Mouse (Mus musculus) midbrain, embryonic 13.5 days (tissue): ENCODE measurements at regions not wholly inside any gene's neighbourhood (a gene's known extent, or its start where the extent isn't known, plus 50 kb on each side); places are given as distances from the start of the nearest gene placed in this dataset.
A peak's percentile ranks its signal among the peaks of the same experiment; 100 is the strongest.

Source experiments
- ATAC-seq: fragments of 200-750 bp; cut with Nextera tagmentation; 2 replicates; pipeline ENCODE4 v1.8.0; 2017; ENCODE audit warnings: mild to moderate bottlenecking, moderate TSS enrichment, moderate library complexity
- H3K27ac ChIP-seq: fragments of 300-500 bp; sonication (generic); 2 replicates; pipeline ENCODE4 v1.5.1; 2015; ENCODE audit warnings: inconsistent platforms, mild to moderate bottlenecking, moderate library complexity
- H3K27me3 ChIP-seq: fragments of 300-500 bp; sonication (generic); 2 replicates; pipeline ENCODE4 v1.6.1; 2015; ENCODE audit warnings: mild to moderate bottlenecking, inconsistent platforms
- H3K36me3 ChIP-seq: fragments of 300-500 bp; sonication (generic); 2 replicates; pipeline ENCODE4 v1.6.1; 2015; ENCODE audit warnings: mild to moderate bottlenecking, inconsistent platforms
- H3K4me1 ChIP-seq: fragments of 300-500 bp; sonication (generic); replicated peaks from 2 replicates; pipeline ENCODE4 v1.6.1; 2015; ENCODE audit warnings: inconsistent platforms
- H3K4me2 ChIP-seq: fragments of 300-500 bp; sonication (generic); replicated peaks from 2 replicates; pipeline ENCODE4 v1.6.1; 2015; ENCODE audit warnings: moderate library complexity, mild to moderate bottlenecking, inconsistent platforms
- H3K4me3 ChIP-seq: fragments of 300-500 bp; sonication (generic); replicated peaks from 2 replicates; pipeline ENCODE4 v1.5.1; 2015; ENCODE audit warnings: mild to moderate bottlenecking, inconsistent platforms
- H3K9ac ChIP-seq: fragments of 300-500 bp; sonication (generic); replicated peaks from 2 replicates; pipeline ENCODE4 v1.6.1; 2015; ENCODE audit warnings: mild to moderate bottlenecking, inconsistent platforms
- H3K9me3 ChIP-seq: fragments of 300-500 bp; sonication (generic); 2 replicates; pipeline ENCODE4 v1.6.1; 2016; ENCODE audit warnings: mild to moderate bottlenecking, inconsistent platforms
- WGBS: fragments of 180-500 bp; shearing (Covaris S2); methylation state at CpG from one replicate; pipeline ENCODE4 v1.1.7; 2015; 5-methylcytosine and 5-hydroxymethylcytosine counted together

- H3K9ac ChIP-seq, result no peak overlapping the region
- no peaks in the 10 kb centered on the region for H3K36me3 ChIP-seq
- no peak overlapping the region for H3K27ac ChIP-seq
- H3K27me3 ChIP-seq, result no peaks in the 10 kb centered on the region
- no peak overlapping the region for H3K4me2 ChIP-seq
- no peak overlapping the region for H3K4me3 ChIP-seq
- no peaks in the 10 kb centered on the region for H3K4me1 ChIP-seq
- no peaks in the 10 kb centered on the region for H3K9me3 ChIP-seq
- WGBS, result 70% methylated on average over 3 of the region's 3 CpGs
- no peak for ATAC-seq
Measured at GRCm38 (mm10) chr6:50008869-50009268, 101.2 kb upstream of the Mpp6 start.

DNA sequence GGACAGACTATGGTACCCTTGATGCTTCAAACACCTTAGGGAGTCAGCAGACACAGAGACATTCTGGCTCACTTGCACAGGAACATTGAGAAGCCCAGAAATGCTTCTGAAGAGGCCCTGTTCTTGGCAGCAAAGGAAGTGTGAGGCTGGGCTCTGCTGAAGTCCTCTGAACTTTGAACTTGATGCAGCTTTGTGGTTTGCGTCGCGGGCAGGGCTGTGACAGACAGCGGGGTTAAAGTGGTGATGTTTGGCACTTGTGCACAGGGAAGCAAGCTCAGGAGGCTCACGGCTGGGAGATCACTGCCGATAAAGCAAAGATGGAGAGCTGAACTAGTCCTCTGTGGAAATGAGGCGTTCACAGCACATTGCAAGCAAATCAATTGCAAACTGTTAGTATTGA, 100.7 kb upstream of the Mpp6 start:
- no peak for ATAC-seq

DNA sequence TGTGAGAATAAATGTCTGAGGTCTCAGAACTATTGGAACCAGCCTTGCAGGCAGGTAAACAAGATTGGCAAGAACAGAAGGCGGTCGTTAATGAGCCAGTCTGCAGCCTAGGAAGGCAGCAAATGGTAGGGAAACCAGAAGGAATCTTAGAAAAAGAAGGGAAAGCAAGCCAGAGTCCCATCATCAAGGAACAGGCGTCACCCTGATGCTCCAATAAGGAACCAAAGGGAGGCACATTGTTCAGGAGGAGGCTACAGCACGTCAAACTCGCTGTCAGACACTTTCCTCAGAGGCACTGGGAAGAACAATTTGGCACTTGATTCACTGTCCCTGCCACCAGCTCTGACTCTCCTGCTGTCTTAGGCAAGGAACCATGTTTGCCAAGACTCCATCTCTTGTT, 100.2 kb upstream of the Mpp6 start:
- H3K9me3 ChIP-seq, result no peaks in the 10 kb centered on the region
- 73% methylated on average over 5 of the region's 5 CpGs for WGBS
- no peak overlapping the region for H3K4me2 ChIP-seq
- ATAC-seq, result no peak
- no peaks in the 10 kb centered on the region for H3K27me3 ChIP-seq
- H3K36me3 ChIP-seq, result no peaks in the 10 kb centered on the region
- H3K9ac ChIP-seq, result no peak overlapping the region
- no peak overlapping the region for H3K27ac ChIP-seq
- H3K4me1 ChIP-seq, result no peaks in the 10 kb centered on the region
- H3K4me3 ChIP-seq, result no peak overlapping the region

More for the DNA sequence above, 100.7 kb upstream of the Mpp6 start:
- Histone ChIP-seq H3K4me2 (no peak overlapping the region), H3K9ac (no peak overlapping the region), H3K36me3 (no peaks in the 10 kb centered on the region), H3K4me1 (no peaks in the 10 kb centered on the region), H3K4me3 (no peak overlapping the region), H3K27me3 (no peaks in the 10 kb centered on the region), H3K9me3 (no peaks in the 10 kb centered on the region), H3K27ac (no peak overlapping the region)
- 84% methylated on average over 7 of the region's 7 CpGs for WGBS

DNA sequence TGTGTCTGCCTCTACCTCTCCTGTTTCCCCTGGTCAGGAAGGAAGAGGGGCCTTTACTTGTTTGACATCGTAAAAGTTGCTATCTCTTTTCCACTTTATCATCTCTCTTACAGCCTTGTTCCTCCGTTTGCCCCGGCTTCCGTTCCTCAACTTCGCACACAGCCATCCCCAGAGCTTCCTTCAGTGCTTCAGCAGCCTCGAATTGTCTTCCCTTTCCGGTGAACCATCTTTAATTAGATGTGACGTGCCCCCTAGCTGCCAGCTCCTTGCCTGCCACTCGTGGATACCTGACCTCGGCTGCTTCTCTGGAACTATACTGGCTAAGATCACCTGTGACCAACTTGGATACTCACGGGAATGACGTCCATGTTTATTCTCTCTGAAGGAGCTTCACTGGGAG, 99.0 kb upstream of the Mpp6 start:
- H3K9me3 ChIP-seq, result no peaks in the 10 kb centered on the region
- H3K4me1 ChIP-seq, result no peaks in the 10 kb centered on the region
- no peak overlapping the region for H3K27ac ChIP-seq
- no peak overlapping the region for H3K4me2 ChIP-seq
- no peak overlapping the region for H3K9ac ChIP-seq
- no peaks in the 10 kb centered on the region for H3K36me3 ChIP-seq
- WGBS, result 84% methylated on average over 12 of the region's 12 CpGs
- ATAC-seq, result no peak
- H3K27me3 ChIP-seq, result no peaks in the 10 kb centered on the region
- H3K4me3 ChIP-seq, result no peak overlapping the region

DNA sequence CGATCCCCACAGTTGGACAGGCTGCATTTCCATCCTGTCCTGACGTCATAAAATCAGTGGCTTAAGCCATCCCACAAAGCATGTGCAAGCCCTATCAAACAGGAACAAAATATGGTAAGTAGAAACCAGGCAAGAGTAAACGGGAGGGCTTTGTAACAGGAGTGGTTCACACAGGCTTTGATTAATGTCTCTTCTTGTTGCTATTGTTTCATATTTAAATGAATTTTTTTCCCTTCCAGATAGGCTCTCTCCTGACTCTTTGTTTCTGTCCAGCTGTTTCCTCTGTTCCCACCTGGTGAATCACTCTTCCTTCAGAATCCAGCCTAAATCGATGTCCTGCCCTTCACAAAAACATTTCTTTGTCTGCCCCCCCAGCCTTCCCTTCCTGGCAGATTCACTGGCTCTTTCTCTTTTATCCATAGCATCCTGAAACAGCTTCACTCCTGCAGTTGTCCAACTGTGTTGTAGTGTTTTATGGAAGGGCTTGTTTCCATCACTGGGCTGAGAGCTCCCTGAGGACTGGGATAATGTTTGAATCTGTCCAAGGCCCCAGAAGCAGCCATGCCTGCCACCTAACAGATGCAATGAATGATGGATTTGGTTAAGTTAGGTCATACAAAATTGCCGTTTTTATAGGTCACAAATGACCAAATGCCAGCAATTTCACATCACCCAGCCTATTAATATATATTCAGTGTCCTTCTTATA, 98.1 kb upstream of the Mpp6 start:
- Histone ChIP-seq H3K36me3 (no peaks in the 10 kb centered on the region), H3K9ac (no peak overlapping the region), H3K27me3 (no peaks in the 10 kb centered on the region), H3K4me3 (no peak overlapping the region), H3K27ac (no peak overlapping the region), H3K4me1 (no peaks in the 10 kb centered on the region), H3K9me3 (no peaks in the 10 kb centered on the region), H3K4me2 (no peak overlapping the region)
- 67% methylated on average over 5 of the region's 5 CpGs for WGBS
- no peak for ATAC-seq

DNA sequence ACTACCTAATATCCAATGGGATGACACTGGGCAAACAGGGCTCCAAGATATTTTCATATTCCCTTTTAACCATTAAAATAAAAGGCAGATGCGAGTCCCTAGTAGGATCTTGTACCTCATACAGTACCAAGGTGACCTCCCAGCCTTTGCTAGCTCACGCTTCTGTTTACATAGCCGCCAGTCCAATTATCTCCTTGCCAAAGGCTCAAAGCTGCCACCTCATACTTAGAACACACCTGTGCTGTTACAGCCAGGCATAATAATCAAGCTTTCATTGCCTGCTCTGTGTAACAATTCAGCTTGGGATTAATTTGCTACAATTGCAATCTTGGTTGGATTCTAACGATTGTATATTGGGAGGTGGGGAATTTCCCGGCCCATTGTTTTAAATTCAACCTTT, 97.0 kb upstream of the Mpp6 start:
- WGBS, result 76% methylated on average over 5 of the region's 5 CpGs
- no peak overlapping the region for H3K4me3 ChIP-seq
- no peaks in the 10 kb centered on the region for H3K9me3 ChIP-seq
- peak overlapping the region; percentile 56; the same call in 1 of the 2 replicates for H3K27ac ChIP-seq
- ATAC-seq, result peak; percentile 60; the same call in 1 of the 2 replicates
- no peaks in the 10 kb centered on the region for H3K36me3 ChIP-seq
- no peaks in the 10 kb centered on the region for H3K4me1 ChIP-seq
- H3K9ac ChIP-seq, result no peak overlapping the region
- no peaks in the 10 kb centered on the region for H3K27me3 ChIP-seq
- no peak overlapping the region for H3K4me2 ChIP-seq

- WGBS, result 87% methylated on average over 7 of the region's 7 CpGs
- no peaks in the 10 kb centered on the region for H3K36me3 ChIP-seq
- H3K4me3 ChIP-seq, result no peak overlapping the region
- H3K27me3 ChIP-seq, result no peaks in the 10 kb centered on the region
- ATAC-seq, result no peak
- no peaks in the 10 kb centered on the region for H3K9me3 ChIP-seq
- no peak overlapping the region for H3K27ac ChIP-seq
- no peaks in the 10 kb centered on the region for H3K4me1 ChIP-seq
- no peak overlapping the region for H3K4me2 ChIP-seq
- no peak overlapping the region for H3K9ac ChIP-seq
Measured at GRCm38 (mm10) chr6:50013842-50014241, 96.2 kb upstream of the Mpp6 start.

DNA sequence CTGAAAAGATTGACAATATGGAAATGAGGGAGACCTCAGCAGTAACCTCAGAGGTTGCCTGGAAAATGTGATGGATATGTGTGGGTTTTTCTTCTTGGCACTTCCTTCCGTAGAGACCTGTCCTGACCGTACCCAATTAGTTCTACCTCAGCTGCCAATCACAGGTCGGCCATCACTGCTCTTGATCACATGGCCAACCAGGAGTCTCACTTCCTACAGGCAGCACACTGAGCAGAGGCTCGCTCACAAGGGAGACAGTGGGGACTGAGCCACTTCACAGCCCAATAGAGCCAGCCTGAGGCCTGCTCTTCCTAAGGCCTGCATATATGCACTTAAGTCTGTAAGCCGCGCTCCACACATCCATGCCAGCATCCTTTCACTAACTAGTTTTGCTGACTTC, 82.1 kb upstream of the Mpp6 start:
- H3K4me1 ChIP-seq, result peaks cover 5% of the 10 kb centered on the region
- no peak for ATAC-seq
- no peak overlapping the region for H3K4me3 ChIP-seq
- H3K9ac ChIP-seq, result no peak overlapping the region
- no peaks in the 10 kb centered on the region for H3K9me3 ChIP-seq
- H3K4me2 ChIP-seq, result no peak overlapping the region
- WGBS, result 91% methylated on average over 6 of the region's 6 CpGs
- no peak overlapping the region for H3K27ac ChIP-seq
- no peaks in the 10 kb centered on the region for H3K36me3 ChIP-seq
- H3K27me3 ChIP-seq, result no peaks in the 10 kb centered on the region

DNA sequence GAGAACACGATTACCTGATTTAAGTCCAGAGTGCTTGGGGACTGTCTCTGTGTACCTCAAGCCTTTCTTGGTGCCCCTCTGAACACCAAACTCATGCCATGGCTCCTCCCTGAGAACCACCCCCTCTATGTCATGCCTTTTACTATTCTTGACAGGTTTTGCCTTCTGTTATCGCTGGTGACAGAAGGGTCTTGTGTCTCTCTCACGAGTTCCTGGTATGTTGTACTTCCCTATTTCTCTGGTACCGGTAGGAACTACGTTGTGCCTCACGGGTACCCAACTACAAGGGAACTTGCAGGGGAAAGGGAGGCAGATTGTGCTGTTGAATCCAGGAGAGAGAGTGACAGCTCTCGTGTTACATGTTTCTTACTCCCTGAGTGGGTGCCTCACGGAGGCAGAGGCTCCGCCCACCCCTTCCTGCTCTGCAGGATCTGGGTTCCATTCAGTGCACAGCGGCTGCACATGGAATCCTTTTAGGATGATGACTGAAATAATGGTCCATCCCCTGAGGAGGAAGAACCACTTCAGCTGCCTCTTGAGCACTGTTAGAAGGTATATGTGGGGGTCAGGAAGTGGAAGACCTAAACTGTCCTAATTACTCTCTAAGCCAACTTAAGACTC, 80.0 kb upstream of the Mpp6 start:
- Histone ChIP-seq H3K36me3 (no peaks in the 10 kb centered on the region), H3K27me3 (no peaks in the 10 kb centered on the region), H3K9me3 (no peaks in the 10 kb centered on the region), H3K4me2 (no peak overlapping the region), H3K4me1 (peaks cover 21% of the 10 kb centered on the region), H3K9ac (no peak overlapping the region), H3K27ac (no peak overlapping the region), H3K4me3 (no peak overlapping the region)
- 74% methylated on average over 10 of the region's 10 CpGs for WGBS
- ATAC-seq, result no peak

DNA sequence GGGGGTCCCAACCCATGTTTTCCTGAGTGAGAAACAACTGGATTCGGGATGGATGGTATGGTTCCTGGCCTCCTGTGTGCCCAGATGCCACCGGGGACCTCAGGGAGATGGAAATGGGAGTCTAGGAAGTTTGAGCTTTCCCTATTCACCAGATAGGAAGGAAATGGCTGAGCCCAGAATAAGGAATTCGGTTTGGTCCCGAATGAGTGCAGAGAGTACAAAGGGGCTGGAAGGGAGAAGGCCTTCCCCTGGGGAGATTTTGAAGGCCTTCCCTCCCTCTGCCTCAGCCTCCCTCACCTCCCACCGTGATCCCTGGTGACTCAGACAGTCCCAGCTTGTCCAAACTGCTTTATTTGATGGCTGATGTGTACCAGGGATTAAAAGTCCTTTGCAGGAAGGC, 78.7 kb upstream of the Mpp6 start:
- H3K4me2 ChIP-seq, result no peak overlapping the region
- H3K27ac ChIP-seq, result no peak overlapping the region
- H3K9ac ChIP-seq, result no peak overlapping the region
- no peaks in the 10 kb centered on the region for H3K36me3 ChIP-seq
- ATAC-seq, result no peak
- H3K4me3 ChIP-seq, result no peak overlapping the region
- H3K9me3 ChIP-seq, result no peaks in the 10 kb centered on the region
- 68% methylated on average over 5 of the region's 5 CpGs for WGBS
- no peaks in the 10 kb centered on the region for H3K27me3 ChIP-seq
- H3K4me1 ChIP-seq, result peaks cover 21% of the 10 kb centered on the region

DNA sequence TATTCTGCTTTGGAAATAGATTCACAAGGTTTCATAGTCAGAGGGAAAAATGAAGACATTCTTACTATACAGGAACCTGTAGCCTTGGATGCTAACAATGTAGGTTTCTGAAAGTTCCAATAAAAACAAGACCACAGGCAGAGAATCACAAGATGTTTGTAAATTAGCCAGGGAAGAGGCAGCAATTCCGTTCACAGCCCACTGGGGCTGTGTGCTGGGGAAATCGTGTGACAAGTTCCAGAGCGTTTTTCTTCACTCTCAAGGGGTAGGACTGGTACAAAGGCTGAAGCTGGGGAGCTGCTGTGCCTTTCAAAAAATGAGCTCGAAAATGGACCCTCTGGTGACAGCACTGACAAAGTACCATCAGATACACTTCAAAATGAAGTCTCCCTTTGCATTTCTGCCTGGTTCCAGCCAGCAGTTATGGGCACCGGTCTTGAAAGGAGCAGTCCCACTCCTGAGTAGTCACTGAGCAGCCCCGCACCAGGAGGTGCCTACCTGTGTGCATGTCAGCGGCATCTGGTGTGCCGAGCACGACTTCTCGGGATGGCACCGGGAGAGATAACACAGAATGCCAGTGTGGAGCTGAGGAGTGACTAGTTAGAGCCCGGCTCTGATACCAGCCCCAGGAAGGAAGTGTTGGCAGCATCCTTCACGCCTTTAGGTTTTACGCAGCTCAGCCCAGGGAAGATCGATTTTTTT, 77.0 kb upstream of the Mpp6 start:
- no peaks in the 10 kb centered on the region for H3K36me3 ChIP-seq
- H3K27ac ChIP-seq, result no peak overlapping the region
- H3K9me3 ChIP-seq, result no peaks in the 10 kb centered on the region
- no peak for ATAC-seq
- peaks cover 21% of the 10 kb centered on the region for H3K4me1 ChIP-seq
- H3K4me2 ChIP-seq, result 0 out of 2 replicates have a peak overlapping the region, but pooled peaks have one; percentile 3
- H3K4me3 ChIP-seq, result no peak overlapping the region
- 66% methylated on average over 15 of the region's 15 CpGs for WGBS
- no peaks in the 10 kb centered on the region for H3K27me3 ChIP-seq
- H3K9ac ChIP-seq, result no peak overlapping the region

DNA sequence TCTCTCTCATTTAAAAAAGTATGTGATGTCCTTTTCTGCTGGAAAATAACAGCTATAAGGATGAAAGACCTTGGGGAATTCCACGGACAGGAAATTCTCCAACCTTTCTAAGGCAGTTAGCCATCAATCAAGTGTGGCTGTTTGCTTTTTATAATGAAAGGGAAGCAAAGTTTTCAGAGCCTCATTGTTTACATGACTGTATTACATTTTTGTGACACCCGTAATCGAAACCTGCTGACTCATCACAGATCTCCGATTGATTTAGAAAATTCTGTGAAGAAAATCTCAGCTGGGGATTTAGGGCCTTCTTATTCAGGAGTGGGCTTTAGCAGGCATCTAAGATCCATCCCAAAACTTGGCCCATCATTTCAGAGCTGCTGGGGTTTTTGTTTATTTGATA, 72.4 kb upstream of the Mpp6 start:
- no peak overlapping the region for H3K4me2 ChIP-seq
- H3K36me3 ChIP-seq, result no peaks in the 10 kb centered on the region
- no peak overlapping the region for H3K4me3 ChIP-seq
- no peak overlapping the region for H3K9ac ChIP-seq
- peaks cover 19% of the 10 kb centered on the region for H3K4me1 ChIP-seq
- H3K27ac ChIP-seq, result no peak overlapping the region
- WGBS, result 71% methylated on average over 4 of the region's 4 CpGs
- no peak for ATAC-seq
- H3K9me3 ChIP-seq, result no peaks in the 10 kb centered on the region
- H3K27me3 ChIP-seq, result no peaks in the 10 kb centered on the region
